Comparison of ENCODE assay signal across 31 mouse cellular contexts in genomic region chr15:85178172-85178571, GRCm38 (mm10). TPM values are rescaled to one million over a fixed set of nuclear protein-coding genes. Genes with fewer than 3 reads are reported as not detected.
DNase-seq lines count a peak whose midpoint lies in the region; ATAC-seq lines count a peak whose summit lies in the region.
"Had no signal": no experiment of that assay in that cellular context is flagged by ENCODE, and none has a peak within 500 bp of the region (broad histone marks: within the 10 kb centered on the region; RNA-seq: fewer than 3 reads in every experiment).

No protein-coding gene starts in this region.

- no peaks in the 10 kb centered on the region for H3K9me3 ChIP-seq in embryonic facial prominence, embryonic 15.5 days (replicated peaks)
- H3K9me3 ChIP-seq in embryonic facial prominence, embryonic 10.5 days: no peaks in the 10 kb centered on the region
- no peaks in the 10 kb centered on the region for H3K9me3 ChIP-seq in lung, embryonic 16.5 days (ENCODE audit: control insufficient read depth, low read length)
- H3K9me3 ChIP-seq in heart, embryonic 16.5 days (replicated peaks; ENCODE audit: control insufficient read depth, low read length): no peaks in the 10 kb centered on the region
- no peaks in the 10 kb centered on the region for H3K9me3 ChIP-seq in hindbrain, embryonic 16.5 days (ENCODE audit: control insufficient read depth, low read length)
- H3K9me3 ChIP-seq: forebrain, embryonic 10.5 days; forebrain, embryonic 15.5 days; limb, embryonic 12.5 days; liver, embryonic 15.5 days; lung, embryonic 15.5 days; midbrain, embryonic 13.5 days; neural tube, embryonic 13.5 days had no signal

- H3K4me2 ChIP-seq in embryonic facial prominence, embryonic 15.5 days (replicated peaks): no peak overlapping the region
- H3K4me2 ChIP-seq in lung, embryonic 16.5 days (ENCODE audit: low read depth, low read length): 0 out of 2 replicates have a peak overlapping the region, but pooled peaks have one; percentile 6
- H3K4me2 ChIP-seq in heart, embryonic 16.5 days (ENCODE audit: low read depth, low read length): peak overlapping the region; percentile 49
- no peak overlapping the region for H3K4me2 ChIP-seq in hindbrain, embryonic 16.5 days (ENCODE audit: low read length)
- H3K4me2 ChIP-seq: forebrain, embryonic 15.5 days; limb, embryonic 12.5 days; liver, embryonic 15.5 days; lung, embryonic 15.5 days; midbrain, embryonic 13.5 days; neural tube, embryonic 13.5 days had no signal

- H3K27me3 ChIP-seq in embryonic facial prominence, embryonic 15.5 days: no peaks in the 10 kb centered on the region
- H3K27me3 ChIP-seq in embryonic facial prominence, embryonic 10.5 days (replicated peaks; ENCODE audit: low read depth, poor library complexity, severe bottlenecking): peaks cover 6% of the 10 kb centered on the region; the same call in 1 of the 2 replicates
- H3K27me3 ChIP-seq in lung, embryonic 16.5 days (ENCODE audit: control insufficient read depth, insufficient read depth, low read depth, low read length): no peaks in the 10 kb centered on the region
- no peaks in the 10 kb centered on the region; the same call in 1 of the 2 replicates for H3K27me3 ChIP-seq in heart, embryonic 16.5 days (ENCODE audit: control insufficient read depth, insufficient read depth, low read length)
- no peaks in the 10 kb centered on the region for H3K27me3 ChIP-seq in hindbrain, embryonic 16.5 days (replicated peaks; ENCODE audit: control insufficient read depth, insufficient read depth, low read length)
- H3K27me3 ChIP-seq: forebrain, embryonic 15.5 days; limb, embryonic 12.5 days; liver, embryonic 15.5 days; lung, embryonic 15.5 days; midbrain, embryonic 13.5 days; neural tube, embryonic 13.5 days had no signal

- no peak overlapping the region for H3K9ac ChIP-seq in embryonic facial prominence, embryonic 15.5 days
- H3K9ac ChIP-seq in lung, embryonic 16.5 days (ENCODE audit: low read length): no peak overlapping the region
- H3K9ac ChIP-seq in heart, embryonic 16.5 days (ENCODE audit: low read length): peak overlapping the region; percentile 35; the same call in 1 of the 2 replicates
- no peak overlapping the region for H3K9ac ChIP-seq in hindbrain, embryonic 16.5 days (ENCODE audit: low read depth, low read length)
- H3K9ac ChIP-seq: forebrain, embryonic 15.5 days; limb, embryonic 12.5 days; liver, embryonic 15.5 days; lung, embryonic 15.5 days; midbrain, embryonic 13.5 days; neural tube, embryonic 13.5 days had no signal

- H3K27ac ChIP-seq in embryonic facial prominence, embryonic 15.5 days (replicated peaks): 0 out of 2 replicates have a peak overlapping the region, but pooled peaks have one; percentile 91
- H3K27ac ChIP-seq in embryonic facial prominence, embryonic 10.5 days (replicated peaks): no peak overlapping the region
- no peak overlapping the region for H3K27ac ChIP-seq in lung, embryonic 16.5 days (ENCODE audit: low read length)
- peak overlapping the region; percentile 79 for H3K27ac ChIP-seq in heart, embryonic 16.5 days (ENCODE audit: low read length)
- no peak overlapping the region for H3K27ac ChIP-seq in hindbrain, embryonic 16.5 days (ENCODE audit: low read depth, low read length)
- H3K27ac ChIP-seq: forebrain, embryonic 10.5 days; forebrain, embryonic 15.5 days; gastrocnemius, adult 2 months; kidney, postnatal 0 days; liver, embryonic 15.5 days; macrophage; midbrain, embryonic 13.5 days; neural tube, embryonic 13.5 days had no signal

- no peak for DNase-seq in embryonic facial prominence, embryonic 10.5 days (ENCODE audit: low spot score)
- DNase-seq in lung, postnatal 36 days: no peak
- no peak for DNase-seq in left cerebral cortex, adult 18-20 months (ENCODE audit: low spot score in 2 of 2)
- DNase-seq in urinary bladder, adult 2 months (ENCODE audit: low spot score): no peak
- DNase-seq: adrenal gland, adult 8-10 months; kidney, adult 8-10 months; layer of hippocampus, adult 9-11 months; thymus, adult 18-20 months; thymus, postnatal 25 days had no signal

- H3K4me3 ChIP-seq in embryonic facial prominence, embryonic 15.5 days (replicated peaks): no peak overlapping the region
- H3K4me3 ChIP-seq in embryonic facial prominence, embryonic 10.5 days: no peak overlapping the region
- no peak overlapping the region for H3K4me3 ChIP-seq in lung, embryonic 16.5 days (ENCODE audit: low read length)
- H3K4me3 ChIP-seq in heart, embryonic 16.5 days (ENCODE audit: low read length): no peak overlapping the region
- H3K4me3 ChIP-seq in hindbrain, embryonic 16.5 days (ENCODE audit: low read length): no peak overlapping the region
- H3K4me3 ChIP-seq: forebrain, embryonic 10.5 days; forebrain, embryonic 15.5 days; gastrocnemius, adult 2 months; limb, embryonic 12.5 days; liver, embryonic 15.5 days; lung, embryonic 15.5 days; midbrain, embryonic 13.5 days; neural tube, embryonic 13.5 days had no signal

- no peaks in the 10 kb centered on the region for H3K36me3 ChIP-seq in embryonic facial prominence, embryonic 15.5 days
- no peaks in the 10 kb centered on the region for H3K36me3 ChIP-seq in embryonic facial prominence, embryonic 10.5 days (replicated peaks)
- no peaks in the 10 kb centered on the region for H3K36me3 ChIP-seq in lung, embryonic 16.5 days (ENCODE audit: control insufficient read depth, insufficient read depth, low read length)
- no peaks in the 10 kb centered on the region for H3K36me3 ChIP-seq in heart, embryonic 16.5 days (ENCODE audit: control insufficient read depth, insufficient read depth)
- H3K36me3 ChIP-seq in hindbrain, embryonic 16.5 days (ENCODE audit: control insufficient read depth, insufficient read depth, low read length): no peaks in the 10 kb centered on the region
- H3K36me3 ChIP-seq: forebrain, embryonic 10.5 days; forebrain, embryonic 15.5 days; limb, embryonic 12.5 days; liver, embryonic 15.5 days; lung, embryonic 15.5 days; midbrain, embryonic 13.5 days; neural tube, embryonic 13.5 days had no signal

- peaks cover 41% of the 10 kb centered on the region for H3K4me1 ChIP-seq in embryonic facial prominence, embryonic 15.5 days
- H3K4me1 ChIP-seq in embryonic facial prominence, embryonic 10.5 days: peaks cover 29% of the 10 kb centered on the region
- H3K4me1 ChIP-seq in lung, embryonic 16.5 days (replicated peaks; ENCODE audit: control insufficient read depth, insufficient read depth, low read length): peaks cover 23% of the 10 kb centered on the region
- peaks cover 38% of the 10 kb centered on the region for H3K4me1 ChIP-seq in heart, embryonic 16.5 days (ENCODE audit: control insufficient read depth, insufficient read depth, low read length)
- H3K4me1 ChIP-seq in hindbrain, embryonic 16.5 days (ENCODE audit: control insufficient read depth, insufficient read depth, low read depth, low read length): peaks cover 4% of the 10 kb centered on the region
- H3K4me1 ChIP-seq: forebrain, embryonic 10.5 days; liver, embryonic 15.5 days had no signal

- 71% methylated on average over 6 of the region's 6 CpGs for WGBS in embryonic facial prominence, embryonic 15.5 days
- WGBS in embryonic facial prominence, embryonic 10.5 days: 79% methylated on average over 6 of the region's 6 CpGs
- WGBS in lung, embryonic 16.5 days: 25% methylated on average over 6 of the region's 6 CpGs
- whole genome bisulfite sequencing in heart, embryonic 16.5 days: 23% methylated on average over 6 of the region's 6 CpGs
- 72% methylated on average over 6 of the region's 6 CpGs for WGBS in hindbrain, embryonic 16.5 days

- no peak for ATAC-seq in embryonic facial prominence, embryonic 15.5 days (ENCODE audit: insufficient number of reproducible peaks, low FRiP score, low TSS enrichment, low read depth)
- no peak for ATAC-seq in lung, embryonic 16.5 days (ENCODE audit: low read depth)
- ATAC-seq in heart, embryonic 16.5 days (replicated peaks; ENCODE audit: extremely low read depth, insufficient read depth, low FRiP score): peak; percentile 94
- ATAC-seq in hindbrain, embryonic 16.5 days: no peak
- ATAC-seq: forebrain, embryonic 15.5 days; intestine, embryonic 16.5 days; midbrain, embryonic 13.5 days had no signal

RNA-seq across cellular contexts. Expression of gene Fbln1, which starts 27.6 kb away (rescaled TPM):
- polyA plus RNA-seq in embryonic facial prominence, embryonic 15.5 days (2015; fragmentation: Nextera tagmentation; extraction: Ambion mirVana): 258 and 266 TPM in 2 replicates
- 198 and 207 TPM in 2 replicates for polyA plus RNA-seq in embryonic facial prominence, embryonic 10.5 days (2016; fragmentation: Nextera tagmentation; extraction: Ambion mirVana)
- 214 and 237 TPM in 2 replicates for polyA plus RNA-seq in lung, embryonic 16.5 days (2015; fragmentation: Nextera tagmentation; extraction: Ambion mirVana)
- 109 and 124 TPM in 2 replicates for polyA plus RNA-seq in heart, embryonic 16.5 days (2015; fragmentation: Nextera tagmentation; extraction: Ambion mirVana)
- 52.0 and 59.4 TPM in 2 replicates for polyA plus RNA-seq in hindbrain, embryonic 16.5 days (2015; fragmentation: Nextera tagmentation; extraction: Ambion mirVana)
- total RNA-seq in left cerebral cortex, adult 18-20 months (2021): 10 to 100 TPM; 10.8 to 13.8 TPM
- 489 and 829 TPM in 2 replicates for polyA plus RNA-seq in urinary bladder, adult 2 months (2012; rRNA removed)
- total RNA-seq: megakaryocyte-erythroid progenitor cell, adult 5-6 weeks had no signal
- polyA plus RNA-seq: macrophage had no signal

RNA-seq across cellular contexts. Expression of gene Ribc2, which starts 46.3 kb away (rescaled TPM):
- polyA plus RNA-seq in embryonic facial prominence, embryonic 15.5 days (2015; fragmentation: Nextera tagmentation; extraction: Ambion mirVana): 1.00 and 1.6 TPM in 2 replicates
- polyA plus RNA-seq in embryonic facial prominence, embryonic 10.5 days (2016; fragmentation: Nextera tagmentation; extraction: Ambion mirVana): 0.43 and 0.70 TPM in 2 replicates
- polyA plus RNA-seq in lung, embryonic 16.5 days (2015; fragmentation: Nextera tagmentation; extraction: Ambion mirVana): 0.77 and 1.4 TPM in 2 replicates
- polyA plus RNA-seq in heart, embryonic 16.5 days (2015; fragmentation: Nextera tagmentation; extraction: Ambion mirVana): 0.20 and 0.29 TPM in 2 replicates
- 0.67 and 0.84 TPM in 2 replicates for polyA plus RNA-seq in hindbrain, embryonic 16.5 days (2015; fragmentation: Nextera tagmentation; extraction: Ambion mirVana)
- total RNA-seq in left cerebral cortex, adult 18-20 months (2021): not detected
- polyA plus RNA-seq in urinary bladder, adult 2 months (2012; rRNA removed): 0.63 and 0.83 TPM in 2 replicates
- total RNA-seq: adrenal gland, postnatal 4 days; CH12.LX; gastrocnemius, adult 2 months; gastrocnemius, postnatal 4 days; liver, adult 2 months; megakaryocyte-erythroid progenitor cell, adult 5-6 weeks had no signal
- polyA plus RNA-seq: C2C12; liver, adult 2 months; liver, embryonic 15.5 days; macrophage; stomach, postnatal 0 days had no signal

RNA-seq across cellular contexts. Expression of gene Smc1b, which starts 46.4 kb away (rescaled TPM):
- polyA plus RNA-seq in embryonic facial prominence, embryonic 15.5 days (2015; fragmentation: Nextera tagmentation; extraction: Ambion mirVana): 0.07 and 0.70 TPM in 2 replicates
- polyA plus RNA-seq in embryonic facial prominence, embryonic 10.5 days (2016; fragmentation: Nextera tagmentation; extraction: Ambion mirVana): 0.12 and 0.15 TPM in 2 replicates
- 0.10 and 0.16 TPM in 2 replicates for polyA plus RNA-seq in lung, embryonic 16.5 days (2015; fragmentation: Nextera tagmentation; extraction: Ambion mirVana)
- polyA plus RNA-seq in heart, embryonic 16.5 days (2015; fragmentation: Nextera tagmentation; extraction: Ambion mirVana): 0.07 and 0.08 TPM in 2 replicates
- 0.12 and 0.25 TPM in 2 replicates for polyA plus RNA-seq in hindbrain, embryonic 16.5 days (2015; fragmentation: Nextera tagmentation; extraction: Ambion mirVana)
- total RNA-seq in left cerebral cortex, adult 18-20 months (2021): not detected
- 0.21 and 0.22 TPM in 2 replicates for polyA plus RNA-seq in urinary bladder, adult 2 months (2012; rRNA removed)
- total RNA-seq: adrenal gland, adult 8-10 months; CH12.LX; gastrocnemius, adult 2 months; megakaryocyte-erythroid progenitor cell, adult 5-6 weeks had no signal
- polyA plus RNA-seq: macrophage; neural tube, embryonic 13.5 days had no signal

Comparison
In these comparisons a context has a peak if more than half of its experiments do, and no peak if none do; other contexts are left out.
1. H3K27ac ChIP-seq: peak in embryonic facial prominence, embryonic 15.5 days (single experiment) and heart, embryonic 16.5 days (single experiment); none in embryonic facial prominence, embryonic 10.5 days (single experiment), lung, embryonic 16.5 days (single experiment) and hindbrain, embryonic 16.5 days (single experiment).
2. H3K4me2 ChIP-seq: peak in lung, embryonic 16.5 days (single experiment) and heart, embryonic 16.5 days (single experiment); none in embryonic facial prominence, embryonic 15.5 days (single experiment) and hindbrain, embryonic 16.5 days (single experiment).